Mouse (Mus musculus) myocyte (in vitro differentiated cells): ENCODE measurements around the gene Lbh.

Source experiments
- CEBPB ChIP-seq: IDR thresholded peaks from 2 replicates; pipeline ENCODE4 v1.6.1; 2011; ENCODE audit warnings: mild to moderate bottlenecking, moderate library complexity; ENCODE audit not compliant: poor library complexity, insufficient read depth, severe bottlenecking
- MAX ChIP-seq: IDR thresholded peaks from one replicate; pipeline ENCODE4 v1.6.1; 2011; ENCODE audit warnings: low read depth, mild to moderate bottlenecking, control low read depth
- MYOG ChIP-seq, 3 experiments: IDR thresholded peaks; one replicate each; pipeline ENCODE4 v1.6.1; 2011; ENCODE audit warnings: control low read depth in 2 of 3, low read depth in 2 of 3, mild to moderate bottlenecking in 2 of 3; ENCODE audit not compliant: insufficient read length in 2 of 3, control insufficient read depth in 1 of 3, insufficient read depth in 1 of 3
- POLR2A ChIP-seq: IDR thresholded peaks from one replicate; pipeline ENCODE4 v1.6.1; 2011; ENCODE audit warnings: low read depth, mild to moderate bottlenecking, control low read depth, moderate library complexity; ENCODE audit not compliant: insufficient read length
- POLR2AphosphoS2 ChIP-seq: IDR thresholded peaks from one replicate; pipeline ENCODE4 v1.6.1; 2011; ENCODE audit warnings: low read depth, control low read depth; ENCODE audit not compliant: insufficient read length
- TCF12 ChIP-seq: IDR thresholded peaks from one replicate; pipeline ENCODE4 v1.6.1; 2011; ENCODE audit warnings: mild to moderate bottlenecking, control low read depth; ENCODE audit not compliant: poor library complexity, insufficient read depth, severe bottlenecking
- USF1 ChIP-seq: IDR thresholded peaks from one replicate; pipeline ENCODE4 v1.6.1; 2011; ENCODE audit warnings: low read depth, mild to moderate bottlenecking, control low read depth, moderate library complexity

- TF ChIP-seq CEBPB = no peak
- no peak for TF ChIP-seq POLR2A
- TF ChIP-seq USF1 = no peak
- no peak for TF ChIP-seq MAX
- TF ChIP-seq MYOG (IDR thresholded peaks at IDR 0.05; ENCODE audit: control insufficient read depth in 1 of 3, insufficient read depth in 1 of 3, insufficient read length in 2 of 3, low read depth in 2 of 3) = no peak
- no peak for TF ChIP-seq POLR2AphosphoS2
- no peak for TF ChIP-seq TCF12
These were observed 21.0 kb upstream of the Lbh start for GRCm38 (mm10) chr17:72897076-72897475.
